Comparison of ENCODE assay signal across 10 mouse cellular contexts in the genomic region with DNA sequence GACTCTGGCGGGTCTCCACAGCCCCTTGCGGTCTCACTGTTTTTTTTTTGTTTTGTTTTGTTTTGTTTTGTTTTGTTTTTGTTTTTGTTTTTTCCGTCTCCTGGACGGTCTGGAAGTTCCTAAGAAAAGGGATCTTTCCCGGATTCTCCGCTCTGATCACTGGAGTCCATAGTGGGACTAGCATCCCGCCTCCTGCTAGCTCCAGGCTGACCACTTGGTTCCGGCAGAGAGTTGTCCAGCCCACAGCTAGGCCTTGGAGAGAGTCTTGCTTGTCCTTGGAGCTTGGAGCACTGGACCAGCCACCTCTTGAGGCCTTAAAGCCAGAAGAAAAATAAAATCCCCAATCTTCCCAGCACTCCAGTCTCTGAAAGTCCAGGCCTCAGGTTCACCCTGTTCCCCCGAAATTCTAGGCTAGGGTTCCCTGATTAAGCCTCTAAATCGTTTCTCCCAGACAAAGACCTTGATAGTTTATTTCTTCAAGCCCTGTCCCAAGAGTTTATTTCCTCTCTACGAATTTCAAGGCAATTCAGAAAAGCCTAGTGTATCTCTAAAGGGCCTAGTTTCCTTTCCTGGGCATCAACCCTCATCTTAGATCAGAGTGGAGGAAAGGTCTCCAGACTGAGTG. TPM values are rescaled to one million over a fixed set of nuclear protein-coding genes. Genes with fewer than 3 reads are reported as not detected.
DNase-seq lines count a peak whose midpoint lies in the region; ATAC-seq lines count a peak whose summit lies in the region.
"Had no signal": no experiment of that assay in that cellular context is flagged by ENCODE, and none has a peak within 500 bp of the region (broad histone marks: within the 10 kb centered on the region; RNA-seq: fewer than 3 reads in every experiment).

No protein-coding gene starts in this region.

- peak overlapping the region; percentile 66 for H3K9ac ChIP-seq in intestine, embryonic 15.5 days
- H3K9ac ChIP-seq in midbrain, embryonic 12.5 days (replicated peaks): no peak overlapping the region

- 2% methylated on average over 11 of the region's 11 CpGs for WGBS in embryonic facial prominence, embryonic 10.5 days
- 29% methylated on average over 11 of the region's 11 CpGs for WGBS in intestine, embryonic 15.5 days
- WGBS in midbrain, embryonic 12.5 days: 2% methylated on average over 11 of the region's 11 CpGs

- no peaks in the 10 kb centered on the region for H3K9me3 ChIP-seq in embryonic facial prominence, embryonic 10.5 days
- H3K9me3 ChIP-seq in intestine, embryonic 15.5 days: no peaks in the 10 kb centered on the region
- H3K9me3 ChIP-seq in midbrain, embryonic 12.5 days: no peaks in the 10 kb centered on the region

- peak overlapping the region; percentile 93 for H3K27ac ChIP-seq in embryonic facial prominence, embryonic 10.5 days (replicated peaks)
- peak overlapping the region; percentile 51; the same call in 1 of the 2 replicates for H3K27ac ChIP-seq in intestine, embryonic 15.5 days
- H3K27ac ChIP-seq in midbrain, embryonic 12.5 days (replicated peaks): no peak overlapping the region

- peak overlapping the region; percentile 70 for H3K4me3 ChIP-seq in embryonic facial prominence, embryonic 10.5 days
- peak overlapping the region; percentile 59 for H3K4me3 ChIP-seq in intestine, embryonic 15.5 days (replicated peaks)
- no peak overlapping the region for H3K4me3 ChIP-seq in midbrain, embryonic 12.5 days

- DNase-seq in heart, adult 11 months: peak; percentile 86
- DNase-seq in heart, postnatal 14 days: no peak
- peak; percentile 61 for DNase-seq in embryonic facial prominence, embryonic 10.5 days (ENCODE audit: low spot score)
- DNase-seq in cerebellum, postnatal 4 days (ENCODE audit: low spot score in 2 of 2): no peak
- no peak for DNase-seq in layer of hippocampus, postnatal 14 days (ENCODE audit: low spot score in 2 of 2)

- peaks cover 48% of the 10 kb centered on the region for H3K36me3 ChIP-seq in embryonic facial prominence, embryonic 10.5 days (replicated peaks)
- H3K36me3 ChIP-seq in intestine, embryonic 15.5 days: no peaks in the 10 kb centered on the region
- H3K36me3 ChIP-seq in midbrain, embryonic 12.5 days: no peaks in the 10 kb centered on the region

- intact Hi-C loops in heart, postnatal 14 days (cut with DNase I): no loop called here

- H3K4me2 ChIP-seq in intestine, embryonic 15.5 days (replicated peaks): peak overlapping the region; percentile 94
- 0 out of 2 replicates have a peak overlapping the region, but pooled peaks have one; percentile 69 for H3K4me2 ChIP-seq in midbrain, embryonic 12.5 days (replicated peaks)

- no peak for ATAC-seq in intestine, embryonic 15.5 days
- ATAC-seq in midbrain, embryonic 12.5 days (ENCODE audit: low FRiP score, low read depth): no peak
- ATAC-seq in megakaryocyte progenitor cell, adult 5-6 weeks (replicated peaks; ENCODE audit: poor library complexity): no peak

- peaks cover 98% of the 10 kb centered on the region for H3K27me3 ChIP-seq in embryonic facial prominence, embryonic 10.5 days (replicated peaks; ENCODE audit: low read depth, poor library complexity, severe bottlenecking)
- H3K27me3 ChIP-seq in intestine, embryonic 15.5 days (replicated peaks): peaks cover 91% of the 10 kb centered on the region
- H3K27me3 ChIP-seq in midbrain, embryonic 12.5 days: peaks cover 98% of the 10 kb centered on the region

- peaks cover 82% of the 10 kb centered on the region for H3K4me1 ChIP-seq in embryonic facial prominence, embryonic 10.5 days
- peaks cover 42% of the 10 kb centered on the region for H3K4me1 ChIP-seq in intestine, embryonic 15.5 days (replicated peaks)
- H3K4me1 ChIP-seq in midbrain, embryonic 12.5 days: peaks cover 40% of the 10 kb centered on the region

RNA-seq across cellular contexts. Expression of gene Tbx2, which starts 1.5 kb away (rescaled TPM):
- 10 to 100 TPM; 11.8 to 14.5 TPM for total RNA-seq in heart, postnatal 14 days (2021)
- polyA plus RNA-seq in embryonic facial prominence, embryonic 10.5 days (2016; fragmentation: Nextera tagmentation; extraction: Ambion mirVana): 9.9 and 10.9 TPM in 2 replicates
- 4.9 and 5.6 TPM in 2 replicates for polyA plus RNA-seq in intestine, embryonic 15.5 days (2015; fragmentation: Nextera tagmentation; extraction: Ambion mirVana)
- 0.65 and 0.84 TPM in 2 replicates for polyA plus RNA-seq in midbrain, embryonic 12.5 days (2016; fragmentation: Nextera tagmentation; extraction: Ambion mirVana)
- total RNA-seq in megakaryocyte progenitor cell, adult 5-6 weeks (2015): 0.10 TPM in 1 of 2 replicates, not detected in the other
- not detected in 2 replicates for total RNA-seq in megakaryocyte progenitor cell, adult 5-6 weeks (2017)
- total RNA-seq in layer of hippocampus, postnatal 14 days (2021): 1 to 10 TPM; 2.7 to 3.3 TPM
- total RNA-seq: CH12.LX had no signal

RNA-seq across cellular contexts. Expression of gene Gm11444, which starts 16.3 kb away (rescaled TPM):
- not detected for total RNA-seq in heart, postnatal 14 days (2021)
- not detected in 2 replicates for polyA plus RNA-seq in embryonic facial prominence, embryonic 10.5 days (2016; fragmentation: Nextera tagmentation; extraction: Ambion mirVana)
- polyA plus RNA-seq in intestine, embryonic 15.5 days (2015; fragmentation: Nextera tagmentation; extraction: Ambion mirVana): not detected in 2 replicates
- not detected in 2 replicates for polyA plus RNA-seq in midbrain, embryonic 12.5 days (2016; fragmentation: Nextera tagmentation; extraction: Ambion mirVana)
- not detected in 2 replicates for total RNA-seq in megakaryocyte progenitor cell, adult 5-6 weeks (2015)
- total RNA-seq in megakaryocyte progenitor cell, adult 5-6 weeks (2017): not detected in 2 replicates
- total RNA-seq in layer of hippocampus, postnatal 14 days (2021): not detected
- total RNA-seq: CH12.LX; monocyte, adult 5-6 weeks had no signal

RNA-seq across cellular contexts. Expression of gene Tbx4, which starts 52.3 kb away (rescaled TPM):
- total RNA-seq in heart, postnatal 14 days (2021): under 1 TPM in 1 of 2 experiments, not detected in 1; 0.14 TPM
- 1.0 and 1.4 TPM in 2 replicates for polyA plus RNA-seq in embryonic facial prominence, embryonic 10.5 days (2016; fragmentation: Nextera tagmentation; extraction: Ambion mirVana)
- polyA plus RNA-seq in intestine, embryonic 15.5 days (2015; fragmentation: Nextera tagmentation; extraction: Ambion mirVana): 0.16 TPM in 1 of 2 replicates, not detected in the other
- polyA plus RNA-seq in midbrain, embryonic 12.5 days (2016; fragmentation: Nextera tagmentation; extraction: Ambion mirVana): 0.12 and 0.19 TPM in 2 replicates
- not detected in 2 replicates for total RNA-seq in megakaryocyte progenitor cell, adult 5-6 weeks (2015)
- total RNA-seq in megakaryocyte progenitor cell, adult 5-6 weeks (2017): not detected in 2 replicates
- under 1 TPM; 0.24 to 0.53 TPM for total RNA-seq in layer of hippocampus, postnatal 14 days (2021)
- total RNA-seq: CH12.LX; monocyte, adult 5-6 weeks had no signal

Comparison
In these comparisons a context has a peak if more than half of its experiments do, and no peak if none do; other contexts are left out.
1. DNase-seq: peak in heart, adult 11 months (single experiment) and embryonic facial prominence, embryonic 10.5 days (single experiment); none in heart, postnatal 14 days (0 of 2), cerebellum, postnatal 4 days (0 of 2) and layer of hippocampus, postnatal 14 days (0 of 2).